8 mouse cellular contexts compared by ENCODE assay signal in genomic region chr9:109874797-109875691, GRCm38 (mm10). TPM values are rescaled to one million over a fixed set of nuclear protein-coding genes. Genes with fewer than 3 reads are reported as not detected.
A peak's percentile ranks its signal among the peaks of the same experiment; 100 is the strongest.
DNase-seq lines count a peak whose midpoint lies in the region; ATAC-seq and TF ChIP-seq lines count a peak whose summit lies in the region.

TSS of gene Cdc25a (plus strand) at chr9:109875579.

- peak within 1 kb of the TSS; percentile 72 for H3K4me2 ChIP-seq in lung, postnatal 0 days (replicated peaks; ENCODE audit: low read depth, low read length)

- peaks cover 19% of the 10 kb centered on the region for H3K4me1 ChIP-seq in hindbrain, embryonic 10.5 days (replicated peaks)
- peaks cover 10% of the 10 kb centered on the region; the same call in 1 of the 2 replicates for H3K4me1 ChIP-seq in lung, postnatal 0 days (ENCODE audit: insufficient read depth, low read depth, low read length)

- TF ChIP-seq CTCF in lung, postnatal 0 days (IDR thresholded peaks at IDR 0.05) = peak; percentile 69

- no peaks in the 10 kb centered on the region for H3K27me3 ChIP-seq in hindbrain, embryonic 10.5 days (ENCODE audit: insufficient read depth, poor library complexity, severe bottlenecking)
- H3K27me3 ChIP-seq in lung, postnatal 0 days (replicated peaks; ENCODE audit: insufficient read depth, low read length) = no peaks in the 10 kb centered on the region

- peak; percentile 98 for ATAC-seq in frontal cortex, adult (ENCODE audit: low TSS enrichment)
- ATAC-seq in lung, postnatal 0 days = peak; percentile 95

- H3K36me3 ChIP-seq in hindbrain, embryonic 10.5 days = peaks cover 33% of the 10 kb centered on the region
- no peaks in the 10 kb centered on the region for H3K36me3 ChIP-seq in lung, postnatal 0 days (ENCODE audit: insufficient read depth, low read length)

- DNase-seq in MN1 (ENCODE audit: low spot score) = peak; percentile 98
- DNase-seq in cerebellum, adult 9-10 months = peak; percentile 99
- DNase-seq in hindbrain, embryonic 10.5 days (ENCODE audit: low spot score) = peak; percentile 98
- peak; percentile 97 for DNase-seq in layer of hippocampus, adult 9-11 months
- peak; percentile 100 for DNase-seq in lung, postnatal 0 days (ENCODE audit: low spot score)
- DNase-seq in ovary, postnatal 14 days (ENCODE audit: low spot score) = peak; percentile 95
- DNase-seq in thymus, postnatal 14 days = peak; percentile 97

- H3K9ac ChIP-seq in lung, postnatal 0 days (replicated peaks; ENCODE audit: low read depth) = peak within 1 kb of the TSS; percentile 61

- peak within 1 kb of the TSS; percentile 69 for H3K4me3 ChIP-seq in hindbrain, embryonic 10.5 days
- peak within 1 kb of the TSS; percentile 80 for H3K4me3 ChIP-seq in lung, postnatal 0 days (ENCODE audit: low read depth, low read length)

- peak within 1 kb of the TSS; percentile 90 for H3K27ac ChIP-seq in hindbrain, embryonic 10.5 days
- peak within 1 kb of the TSS; percentile 80 for H3K27ac ChIP-seq in lung, postnatal 0 days (ENCODE audit: low read length)

- peak; percentile 43; the same call in 1 of the 2 replicates for TF ChIP-seq EP300 in lung, postnatal 0 days (IDR thresholded peaks at IDR 0.05)

- 6% methylated on average over 33 of the region's 33 CpGs for WGBS in hindbrain, embryonic 10.5 days
- 4% methylated on average over 33 of the region's 33 CpGs for WGBS in lung, postnatal 0 days

- H3K9me3 ChIP-seq in hindbrain, embryonic 10.5 days = no peaks in the 10 kb centered on the region
- H3K9me3 ChIP-seq in lung, postnatal 0 days (ENCODE audit: low read length) = no peaks in the 10 kb centered on the region

RNA-seq across cellular contexts. Expression of gene Cdc25a, which starts in this region (rescaled TPM):
- polyA plus RNA-seq in hindbrain, embryonic 10.5 days (2016; fragmentation: Nextera tagmentation; extraction: Ambion mirVana) = 36.6 and 40.6 TPM in 2 replicates
- 7.1 and 8.7 TPM in 2 replicates for polyA plus RNA-seq in lung, postnatal 0 days (2015; fragmentation: Nextera tagmentation; extraction: Ambion mirVana)

Comparison
In these comparisons a context has a peak if more than half of its experiments do, and no peak if none do; other contexts are left out.
1. Peak in every context shown above with its lines: DNase-seq, ATAC-seq, H3K4me3 ChIP-seq and H3K27ac ChIP-seq.